Mouse (Mus musculus) kidney, adult 2 months (tissue): ENCODE results near the gene Casc3.

ENCODE experiments used
- CTCF ChIP-seq: fragments of 200-500 bp; conservative IDR thresholded peaks from 2 replicates; pipeline ENCODE4 v1.5.1; 2011; ENCODE audit warnings: low read depth, mild to moderate bottlenecking, control low read depth, low read length, moderate library complexity, mixed read lengths; ENCODE audit not compliant: insufficient read depth, insufficient read length
- POLR2A ChIP-seq: fragments of 200-500 bp; IDR thresholded peaks from one replicate; pipeline ENCODE4 v1.6.1; 2011; ENCODE audit warnings: low read depth, low read length, control low read depth

DNA sequence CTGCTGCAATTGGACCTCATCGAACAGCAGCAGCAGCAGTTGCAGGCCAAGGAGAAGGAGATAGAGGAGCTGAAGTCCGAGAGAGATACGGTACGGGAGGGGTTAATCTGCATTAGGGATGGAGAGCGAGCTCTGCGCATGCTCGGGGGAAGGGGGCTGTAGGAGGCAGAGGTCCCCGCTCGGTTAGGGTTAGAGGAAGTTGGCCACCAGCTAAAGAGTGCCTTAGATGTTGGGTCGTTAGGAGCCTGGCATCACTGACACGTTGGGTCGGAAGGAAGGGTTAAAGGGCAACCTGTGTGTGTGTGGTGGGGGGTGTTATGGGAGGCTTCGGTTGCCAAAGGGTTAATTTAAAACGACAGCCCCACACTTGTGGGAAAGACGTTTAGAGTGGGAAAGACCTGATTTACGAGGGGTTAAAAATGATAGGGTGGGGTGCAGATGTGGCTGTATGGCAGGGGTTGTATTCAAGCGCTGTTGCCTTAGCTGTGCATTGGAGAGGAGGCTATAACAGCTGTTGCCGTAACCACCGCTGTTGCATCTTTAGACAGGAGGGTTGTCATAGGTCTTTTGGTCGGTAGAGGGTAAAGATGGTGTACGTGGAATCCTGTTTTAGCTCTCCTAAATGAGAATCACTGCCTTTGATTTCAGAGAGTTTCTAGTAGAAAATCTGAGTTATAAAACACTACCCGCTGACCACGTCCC, 8.0 kb upstream of the Casc3 start:
- no peak for TF ChIP-seq CTCF
- no peak for TF ChIP-seq POLR2A
